Mouse (Mus musculus) liver, adult 2 months (tissue): ENCODE results near the gene Tpm3. TPM values are rescaled to one million over a fixed set of nuclear protein-coding genes. Genes with fewer than 3 reads are reported as not detected.

Source experiments
- DNase-seq: peaks from one replicate; pipeline ENCODE4 v3.0.0-alpha.2; 2011; ENCODE audit warnings: low read depth, low spot score; ENCODE audit errors: extremely low read depth
- H3K27ac ChIP-seq: fragments of 200-500 bp; replicated peaks from 2 replicates; pipeline ENCODE4 v1.5.1; 2012; ENCODE audit warnings: low read depth, mild to moderate bottlenecking, control low read depth, inconsistent platforms, low read length; ENCODE audit not compliant: insufficient read depth
- H3K27me3 ChIP-seq: fragments of 200-500 bp; 2 replicates; pipeline ENCODE4 v1.6.1; 2012; ENCODE audit warnings: mild to moderate bottlenecking, moderate library complexity, low read length, inconsistent platforms; ENCODE audit not compliant: control insufficient read depth, insufficient read depth
- H3K36me3 ChIP-seq: fragments of 200-500 bp; 2 replicates; pipeline ENCODE4 v1.6.1; 2012; ENCODE audit warnings: low read length, inconsistent platforms; ENCODE audit not compliant: control insufficient read depth, insufficient read depth
- H3K4me1 ChIP-seq: fragments of 200-500 bp; 2 replicates; pipeline ENCODE4 v1.6.1; 2011; ENCODE audit warnings: low read length; ENCODE audit not compliant: control insufficient read depth, insufficient read depth
- H3K4me3 ChIP-seq: fragments of 200-500 bp; 2 replicates; pipeline ENCODE4 v1.5.1; 2011; ENCODE audit warnings: low read depth, mild to moderate bottlenecking, control low read depth, low read length, moderate library complexity; ENCODE audit not compliant: insufficient read depth
- H3K79me2 ChIP-seq: fragments of 200-500 bp; 2 replicates; pipeline ENCODE4 v1.6.1; 2012; ENCODE audit warnings: inconsistent platforms, mild to moderate bottlenecking, low read length, moderate library complexity; ENCODE audit not compliant: control insufficient read depth, insufficient read depth
- H3K9ac ChIP-seq: fragments of 200-500 bp; 2 replicates; pipeline ENCODE4 v1.6.1; 2012; ENCODE audit warnings: low read depth, mild to moderate bottlenecking, control low read depth, inconsistent platforms, low read length
- CTCF ChIP-seq: fragments of 200-500 bp; IDR thresholded peaks from 2 replicates; pipeline ENCODE4 v1.5.1; 2011; ENCODE audit warnings: low read depth, low read length, control low read depth
- POLR2A ChIP-seq: fragments of 200-500 bp; IDR thresholded peaks from 2 replicates; pipeline ENCODE4 v1.6.1; 2011; ENCODE audit warnings: low read length, control low read depth; ENCODE audit not compliant: insufficient read depth; ENCODE audit errors: extremely low read depth
- WGBS: fragments of 180-500 bp; shearing (Covaris S2); methylation state at CpG from one replicate; pipeline ENCODE4 v1.1.7; 2018; 5-methylcytosine and 5-hydroxymethylcytosine counted together
- polyA plus RNA-seq: library from polyadenylated mRNA; depleted of rRNA; stranded (reverse); fragments of >200 nt; gene quantifications from 2 replicates; pipeline ENCODE4 v1.2.3, GENCODE M21; 2012
- total RNA-seq: library from RNA; depleted of rRNA; stranded (reverse); fragments of >200 nt; gene quantifications from 2 replicates; pipeline ENCODE4 v1.2.3, GENCODE M21; 2014

Tpm3 gene
- total and polyA plus RNA-seq, 2 experiments: 43.0 to 53.4 TPM

DNA sequence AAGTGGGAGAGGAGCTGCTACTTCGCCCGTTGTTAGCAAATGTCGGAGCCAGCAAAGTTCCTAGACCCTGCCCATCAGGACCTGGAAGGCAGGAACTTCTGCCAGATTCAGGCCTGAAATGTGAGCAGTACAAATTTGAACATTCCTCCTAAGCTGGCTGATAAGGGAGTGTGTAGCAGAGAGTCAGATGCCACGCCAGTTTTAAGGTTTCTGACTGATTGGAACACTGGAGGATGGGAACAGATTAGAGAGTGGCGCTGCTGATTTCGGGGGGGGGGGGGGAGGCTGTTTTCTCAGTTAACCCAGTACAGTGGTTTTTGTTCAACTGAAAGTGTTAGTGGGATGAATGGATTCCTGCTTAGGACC is 8.0 kb downstream of the Tpm3 start:
- H3K4me1 ChIP-seq: peaks cover 33% of the 10 kb centered on the region
- WGBS: under 1% methylated on average over 6 of the region's 6 CpGs
- H3K36me3 ChIP-seq: no peaks in the 10 kb centered on the region
- H3K4me3 ChIP-seq: peak overlapping the region; percentile 92
- H3K9ac ChIP-seq: peak overlapping the region; percentile 87
- peaks cover 25% of the 10 kb centered on the region; the same call in 1 of the 2 replicates for H3K79me2 ChIP-seq
- no peak for TF ChIP-seq CTCF
- no peak for TF ChIP-seq POLR2A
- peak overlapping the region; percentile 86 for H3K27ac ChIP-seq
- DNase-seq: no peak
- H3K27me3 ChIP-seq: no peaks in the 10 kb centered on the region

DNA sequence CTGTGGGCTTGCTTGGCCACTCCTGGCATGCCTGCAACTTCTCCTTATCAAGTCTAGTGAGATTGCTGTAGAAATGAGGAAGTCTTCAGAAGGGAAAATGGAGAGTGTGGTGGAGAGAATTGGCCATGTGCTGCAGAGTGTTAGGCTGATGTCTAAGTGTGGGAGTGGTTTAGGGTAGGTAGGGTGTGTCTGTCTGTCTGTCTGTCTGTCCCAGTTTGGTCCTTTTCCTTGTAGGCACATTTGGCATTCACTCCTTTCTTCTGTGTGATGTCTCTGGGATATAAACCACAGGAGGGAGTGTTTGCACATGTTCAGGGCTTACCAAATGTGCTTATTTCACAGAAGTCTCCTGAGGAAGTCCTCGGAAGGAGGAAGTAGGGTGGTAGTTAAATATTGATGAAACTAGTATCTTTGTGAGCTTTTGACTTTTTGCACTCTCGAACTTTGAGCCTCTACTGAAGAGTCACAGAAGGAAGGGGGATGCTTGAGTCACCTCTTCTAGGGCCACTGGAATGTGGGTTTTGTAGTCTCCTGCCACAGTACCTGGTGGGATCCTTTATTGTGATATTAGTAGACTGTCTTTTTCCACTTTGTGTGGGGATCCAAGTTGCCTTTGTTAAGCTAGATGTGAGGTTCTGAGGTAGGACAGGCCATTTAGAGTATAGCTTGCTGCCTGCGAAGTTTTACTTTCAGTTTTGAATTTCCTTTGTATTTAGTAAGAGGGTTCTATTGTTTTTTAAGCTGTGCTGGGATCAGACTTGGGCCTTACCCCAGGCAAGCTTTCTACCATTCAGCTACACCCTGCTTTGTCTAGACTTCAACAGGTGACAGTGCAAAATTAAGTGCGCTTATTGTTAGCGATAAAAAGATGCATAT is 9.2 kb downstream of the Tpm3 start:
- peak; percentile 81 for DNase-seq
- WGBS: 22% methylated on average over 5 of the region's 5 CpGs
- Histone ChIP-seq H3K27ac (peak overlapping the region; percentile 83), H3K27me3 (no peaks in the 10 kb centered on the region), H3K36me3 (peaks cover 2% of the 10 kb centered on the region), H3K79me2 (peaks cover 25% of the 10 kb centered on the region; the same call in 1 of the 2 replicates), H3K4me3 (peak overlapping the region; percentile 38), H3K4me1 (peaks cover 38% of the 10 kb centered on the region), H3K9ac (peak overlapping the region; percentile 32)
- TF ChIP-seq CTCF (no peak), POLR2A (no peak)

DNA sequence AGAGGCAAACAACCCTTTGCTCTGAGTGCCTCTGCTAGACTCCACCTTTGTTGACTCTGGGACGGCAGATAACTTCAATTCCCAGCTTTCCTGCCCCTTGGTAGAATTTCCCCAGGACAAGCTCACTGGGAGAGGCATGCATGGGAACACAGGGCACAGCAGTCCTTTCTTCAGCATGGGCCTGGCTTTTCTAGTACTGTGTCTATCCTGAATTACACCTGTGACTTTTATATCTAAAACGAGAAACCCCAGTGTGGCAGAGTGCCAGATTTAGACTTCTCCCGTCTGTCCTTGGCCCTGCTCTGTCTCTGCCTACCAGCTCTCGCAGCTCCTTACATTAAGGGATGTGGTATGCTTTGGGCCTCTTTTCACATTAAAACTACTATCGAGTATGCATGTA is 10.6 kb downstream of the Tpm3 start:
- no peak for TF ChIP-seq POLR2A
- no peak for TF ChIP-seq CTCF
- peaks cover 11% of the 10 kb centered on the region for H3K36me3 ChIP-seq
- peaks cover 25% of the 10 kb centered on the region; the same call in 1 of the 2 replicates for H3K79me2 ChIP-seq
- H3K4me1 ChIP-seq: peaks cover 38% of the 10 kb centered on the region
- peak overlapping the region; percentile 83 for H3K27ac ChIP-seq
- peak; percentile 72 for DNase-seq
- H3K9ac ChIP-seq: peak overlapping the region; percentile 23
- WGBS: 5% methylated on average over 5 of the region's 5 CpGs
- H3K4me3 ChIP-seq: peak overlapping the region; percentile 17; the same call in 1 of the 2 replicates
- H3K27me3 ChIP-seq: no peaks in the 10 kb centered on the region

DNA sequence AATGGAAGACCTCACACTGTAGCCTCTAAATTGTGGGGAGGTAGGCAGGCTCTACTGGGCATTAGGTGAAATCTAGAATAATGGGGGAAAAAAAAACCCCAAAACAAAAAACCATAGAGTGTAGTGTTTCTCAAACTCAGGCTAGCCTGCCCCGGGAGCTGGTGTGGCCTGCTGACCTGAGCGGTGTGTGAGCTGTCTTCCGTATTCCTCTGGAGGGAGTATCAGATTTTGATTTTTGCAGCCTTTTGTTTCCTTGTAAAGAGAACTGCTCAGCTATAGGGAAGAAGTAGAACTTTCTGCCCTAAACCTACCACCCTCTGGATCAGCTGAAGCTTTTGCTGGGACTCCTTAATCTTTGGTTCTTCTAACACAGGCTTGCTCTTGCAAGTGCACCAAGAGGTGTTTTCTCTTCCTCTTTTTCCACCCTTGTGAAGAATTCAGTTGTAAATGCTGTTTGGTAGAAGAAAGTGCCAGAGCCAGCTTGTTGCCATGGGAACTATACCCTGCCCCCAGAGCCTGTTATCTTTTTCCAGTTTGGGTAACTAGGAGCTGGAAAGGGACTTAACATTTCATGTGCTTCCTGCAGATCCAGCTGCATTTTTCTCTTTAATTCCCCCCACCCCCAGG is 11.4 kb downstream of the Tpm3 start:
- H3K27ac ChIP-seq: peak overlapping the region; percentile 83
- H3K79me2 ChIP-seq: peaks cover 25% of the 10 kb centered on the region; the same call in 1 of the 2 replicates
- peaks cover 19% of the 10 kb centered on the region for H3K36me3 ChIP-seq
- H3K9ac ChIP-seq: no peak overlapping the region
- TF ChIP-seq POLR2A (no peak), CTCF (no peak)
- H3K4me3 ChIP-seq: no peak overlapping the region
- H3K4me1 ChIP-seq: peaks cover 38% of the 10 kb centered on the region
- no peaks in the 10 kb centered on the region for H3K27me3 ChIP-seq
- peak; percentile 56 for DNase-seq
- WGBS: 6% methylated on average over 3 of the region's 3 CpGs

DNA sequence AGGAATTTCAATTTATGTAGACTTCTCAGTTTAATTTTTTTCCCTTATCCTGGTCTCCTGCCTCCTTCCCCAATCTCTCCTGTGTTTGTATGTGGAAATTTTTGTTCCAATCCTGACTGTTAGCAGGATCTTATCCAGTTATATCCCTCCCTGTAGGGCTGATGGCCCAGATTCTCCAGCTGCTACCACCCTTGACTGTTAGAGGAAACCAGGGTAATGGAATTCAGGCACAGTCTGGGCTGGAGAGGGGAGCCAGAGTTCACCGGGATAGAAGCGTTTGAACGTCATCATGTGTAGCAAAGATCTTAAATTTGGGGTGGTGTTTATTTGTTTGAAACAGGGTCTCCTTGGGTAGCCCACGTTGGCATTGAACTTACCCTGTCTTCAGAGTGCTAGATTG is 12.3 kb downstream of the Tpm3 start:
- 15% methylated on average over 4 of the region's 4 CpGs for WGBS
- Histone ChIP-seq H3K36me3 (peaks cover 29% of the 10 kb centered on the region), H3K27me3 (no peaks in the 10 kb centered on the region), H3K4me3 (no peak overlapping the region), H3K27ac (0 out of 2 replicates have a peak overlapping the region, but pooled peaks have one; percentile 14), H3K4me1 (peaks cover 38% of the 10 kb centered on the region), H3K9ac (no peak overlapping the region), H3K79me2 (peaks cover 25% of the 10 kb centered on the region; the same call in 1 of the 2 replicates)
- TF ChIP-seq CTCF: no peak
- TF ChIP-seq POLR2A: no peak
- DNase-seq: no peak
